Mouse (Mus musculus) heart, postnatal 0 days (tissue): ENCODE data around the gene Gnb1.

ENCODE experiments used
- CTCF ChIP-seq: IDR thresholded peaks from 2 replicates; pipeline ENCODE4 v1.5.1; 2016; ENCODE audit warnings: antibody characterized with exemption, control low read depth, low read depth
- EP300 ChIP-seq: IDR thresholded peaks from 2 replicates; pipeline ENCODE4 v1.6.1; 2016; ENCODE audit warnings: antibody characterized with exemption, low read depth

DNA sequence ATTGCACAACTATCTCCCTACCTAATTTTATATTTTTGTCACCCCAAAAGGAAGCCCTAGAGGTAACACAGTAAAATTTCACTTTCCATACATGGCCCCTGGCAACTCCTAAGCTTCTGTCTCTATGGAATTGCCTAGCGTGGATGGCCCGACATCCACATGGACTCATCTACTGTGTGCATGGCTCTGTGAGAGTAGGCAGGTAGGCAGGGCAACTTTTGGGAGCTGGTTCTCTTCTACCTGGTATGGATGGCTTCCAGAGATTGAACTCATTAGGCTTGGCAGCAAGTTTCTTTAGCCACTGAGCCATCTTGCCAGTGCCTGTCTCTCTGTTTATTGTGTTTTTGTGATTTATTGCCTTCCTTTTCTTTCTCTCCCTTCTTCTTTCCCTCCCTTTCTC is 23.6 kb downstream of the Gnb1 start:
- TF ChIP-seq CTCF (no peak), EP300 (no peak)
